In the genomic region with DNA sequence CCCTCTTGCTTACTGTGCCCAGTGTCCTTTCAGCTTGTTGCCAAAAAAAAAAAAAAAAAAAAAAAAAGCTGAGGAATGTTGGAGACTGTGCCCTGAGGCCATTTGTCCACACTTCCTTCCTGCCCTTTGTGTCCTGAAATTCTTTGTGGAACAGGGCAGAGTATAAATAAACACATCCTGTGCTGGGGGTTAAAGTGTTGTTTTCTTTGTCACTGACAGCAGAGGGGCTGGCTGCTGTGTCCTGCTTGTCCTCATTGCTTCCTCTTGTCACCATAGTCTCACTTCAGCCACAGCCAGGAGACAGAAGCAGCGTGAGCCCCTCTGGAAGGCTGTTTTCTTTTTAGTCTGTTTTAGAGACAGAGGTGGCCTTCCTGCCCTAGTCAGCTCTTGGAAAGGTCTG, we compare ENCODE assay signal across 9 mouse cellular contexts. TPM values are rescaled to one million over a fixed set of nuclear protein-coding genes. Genes with fewer than 3 reads are reported as not detected.
DNase-seq lines count a peak whose midpoint lies in the region; ATAC-seq and TF ChIP-seq lines count a peak whose summit lies in the region.
"Had no signal": no experiment of that assay in that cellular context is flagged by ENCODE, and none has a peak within 500 bp of the region (broad histone marks: within the 10 kb centered on the region; RNA-seq: fewer than 3 reads in every experiment).

No protein-coding gene starts in this region.

- H3K9ac ChIP-seq in embryonic facial prominence, embryonic 14.5 days (ENCODE audit: low read depth, low read length) = no peak overlapping the region
- no peak overlapping the region for H3K9ac ChIP-seq in lung, embryonic 16.5 days (ENCODE audit: low read length)
- no peak overlapping the region for H3K9ac ChIP-seq in midbrain, embryonic 16.5 days (ENCODE audit: low read depth, low read length)

- H3K4me3 ChIP-seq in embryonic facial prominence, embryonic 14.5 days (ENCODE audit: low read depth, low read length) = no peak overlapping the region
- no peak overlapping the region for H3K4me3 ChIP-seq in kidney, adult 2 months (ENCODE audit: insufficient read depth, low read depth, low read length)
- no peak overlapping the region for H3K4me3 ChIP-seq in lung, embryonic 16.5 days (ENCODE audit: low read length)
- no peak overlapping the region for H3K4me3 ChIP-seq in midbrain, embryonic 16.5 days (ENCODE audit: low read depth, low read length)

- H3K27me3 ChIP-seq in embryonic facial prominence, embryonic 14.5 days (replicated peaks; ENCODE audit: control insufficient read depth, insufficient read depth, low read length) = no peaks in the 10 kb centered on the region
- H3K27me3 ChIP-seq in kidney, adult 2 months (replicated peaks; ENCODE audit: control insufficient read depth, insufficient read depth, low read length) = no peaks in the 10 kb centered on the region
- no peaks in the 10 kb centered on the region for H3K27me3 ChIP-seq in lung, embryonic 16.5 days (ENCODE audit: control insufficient read depth, insufficient read depth, low read depth, low read length)
- H3K27me3 ChIP-seq in midbrain, embryonic 16.5 days (ENCODE audit: control insufficient read depth, insufficient read depth, low read depth, low read length) = no peaks in the 10 kb centered on the region

- TF ChIP-seq CTCF in kidney, adult 2 months (conservative IDR thresholded peaks at IDR 0.05; ENCODE audit: insufficient read depth, insufficient read length, low read depth, low read length) = no peak

- peak; percentile 46 for DNase-seq in adrenal gland, adult 2 months
- DNase-seq in adrenal gland, adult 18-20 months (ENCODE audit: low spot score in 2 of 2) = no peak
- DNase-seq in embryonic facial prominence, embryonic 14.5 days (ENCODE audit: low spot score) = peak; percentile 26
- peak; percentile 91 for DNase-seq in kidney, adult 2 months
- no peak for DNase-seq in natural killer cell, adult 2 months (ENCODE audit: low spot score in 2 of 2)
- DNase-seq in cerebellum, adult 8-10 months = no peak
- DNase-seq: retina, postnatal 1 day had no signal

- no peak for TF ChIP-seq POLR2A in kidney, adult 2 months (IDR thresholded peaks at IDR 0.05; ENCODE audit: low read depth, low read length)

- H3K36me3 ChIP-seq in embryonic facial prominence, embryonic 14.5 days (ENCODE audit: control insufficient read depth, insufficient read depth, low read length) = peaks cover 95% of the 10 kb centered on the region
- peaks cover 4% of the 10 kb centered on the region; the same call in 1 of the 2 replicates for H3K36me3 ChIP-seq in kidney, adult 2 months (ENCODE audit: control insufficient read depth, insufficient read depth, low read length)
- H3K36me3 ChIP-seq in lung, embryonic 16.5 days (ENCODE audit: control insufficient read depth, insufficient read depth, low read length) = peaks cover 55% of the 10 kb centered on the region
- H3K36me3 ChIP-seq in midbrain, embryonic 16.5 days (ENCODE audit: control insufficient read depth, insufficient read depth, low read length) = peaks cover 51% of the 10 kb centered on the region

- no peaks in the 10 kb centered on the region for H3K4me1 ChIP-seq in embryonic facial prominence, embryonic 14.5 days (ENCODE audit: control insufficient read depth, insufficient read depth, low read length)
- peaks cover 7% of the 10 kb centered on the region for H3K4me1 ChIP-seq in kidney, adult 2 months (ENCODE audit: control insufficient read depth, insufficient read depth, low read length)
- peaks cover 4% of the 10 kb centered on the region; the same call in 1 of the 2 replicates for H3K4me1 ChIP-seq in lung, embryonic 16.5 days (replicated peaks; ENCODE audit: control insufficient read depth, insufficient read depth, low read length)
- H3K4me1 ChIP-seq in midbrain, embryonic 16.5 days (ENCODE audit: control insufficient read depth, insufficient read depth, low read length) = no peaks in the 10 kb centered on the region

- H3K4me2 ChIP-seq in embryonic facial prominence, embryonic 14.5 days (ENCODE audit: low read depth, low read length) = no peak overlapping the region
- H3K4me2 ChIP-seq in lung, embryonic 16.5 days (ENCODE audit: low read depth, low read length) = 0 out of 2 replicates have a peak overlapping the region, but pooled peaks have one; percentile 12
- no peak overlapping the region for H3K4me2 ChIP-seq in midbrain, embryonic 16.5 days (ENCODE audit: low read length)

- H3K9me3 ChIP-seq in embryonic facial prominence, embryonic 14.5 days (ENCODE audit: control insufficient read depth, low read length) = no peaks in the 10 kb centered on the region
- no peaks in the 10 kb centered on the region for H3K9me3 ChIP-seq in lung, embryonic 16.5 days (ENCODE audit: control insufficient read depth, low read length)
- no peaks in the 10 kb centered on the region for H3K9me3 ChIP-seq in midbrain, embryonic 16.5 days (replicated peaks; ENCODE audit: control insufficient read depth, low read length, poor library complexity, severe bottlenecking)

- 6% methylated on average over 1 of the region's 1 CpGs for WGBS in embryonic facial prominence, embryonic 14.5 days
- 13% methylated on average over 1 of the region's 1 CpGs for WGBS in kidney, adult 2 months
- WGBS in lung, embryonic 16.5 days = 34% methylated on average over 1 of the region's 1 CpGs
- WGBS in midbrain, embryonic 16.5 days = 82% methylated on average over 1 of the region's 1 CpGs

- no peak for ATAC-seq in embryonic facial prominence, embryonic 14.5 days (ENCODE audit: low read depth)
- ATAC-seq in lung, embryonic 16.5 days (ENCODE audit: low read depth) = peak; percentile 91
- ATAC-seq in midbrain, embryonic 16.5 days = no peak

- H3K27ac ChIP-seq in embryonic facial prominence, embryonic 14.5 days (replicated peaks; ENCODE audit: low read depth, low read length) = peak overlapping the region; percentile 48
- peak overlapping the region; percentile 98 for H3K27ac ChIP-seq in kidney, adult 2 months (ENCODE audit: insufficient read depth, low read depth, low read length)
- peak overlapping the region; percentile 93 for H3K27ac ChIP-seq in lung, embryonic 16.5 days (ENCODE audit: low read length)
- no peak overlapping the region for H3K27ac ChIP-seq in midbrain, embryonic 16.5 days (ENCODE audit: low read length)

RNA-seq across cellular contexts. Expression of gene Gle1, which starts 9.5 kb away (rescaled TPM):
- 10 to 100 TPM; 33.0 to 33.5 TPM for total RNA-seq in adrenal gland, adult 2 months (2021)
- polyA plus RNA-seq in adrenal gland, adult 2 months (2012; rRNA removed) = 9.5 and 12.2 TPM in 2 replicates
- total RNA-seq in adrenal gland, adult 18-20 months (2021) = 10 to 100 TPM; 28.1 to 30.8 TPM
- polyA plus RNA-seq in embryonic facial prominence, embryonic 14.5 days (2014; fragmentation: Nextera tagmentation; extraction: Ambion mirVana) = 44.1 and 54.0 TPM in 2 replicates
- polyA plus RNA-seq in kidney, adult 2 months (2012; rRNA removed) = 21.1 and 25.4 TPM in 2 replicates
- 70.4 and 70.9 TPM in 2 replicates for polyA plus RNA-seq in lung, embryonic 16.5 days (2015; fragmentation: Nextera tagmentation; extraction: Ambion mirVana)
- 65.3 and 72.9 TPM in 2 replicates for polyA plus RNA-seq in midbrain, embryonic 16.5 days (2015; fragmentation: Nextera tagmentation; extraction: Ambion mirVana)

RNA-seq across cellular contexts. Expression of gene Sptan1, which starts 20.6 kb away (rescaled TPM):
- total RNA-seq in adrenal gland, adult 2 months (2021) = 100 to 1,000 TPM; 192 to 206 TPM
- 70.2 and 77.0 TPM in 2 replicates for polyA plus RNA-seq in adrenal gland, adult 2 months (2012; rRNA removed)
- total RNA-seq in adrenal gland, adult 18-20 months (2021) = 100 to 1,000 TPM; 191 to 224 TPM
- polyA plus RNA-seq in embryonic facial prominence, embryonic 14.5 days (2014; fragmentation: Nextera tagmentation; extraction: Ambion mirVana) = 149 and 159 TPM in 2 replicates
- 237 and 250 TPM in 2 replicates for polyA plus RNA-seq in kidney, adult 2 months (2012; rRNA removed)
- 98.4 and 109 TPM in 2 replicates for polyA plus RNA-seq in lung, embryonic 16.5 days (2015; fragmentation: Nextera tagmentation; extraction: Ambion mirVana)
- 240 and 243 TPM in 2 replicates for polyA plus RNA-seq in midbrain, embryonic 16.5 days (2015; fragmentation: Nextera tagmentation; extraction: Ambion mirVana)

RNA-seq across cellular contexts. Expression of gene Odf2, which starts 55.7 kb away (rescaled TPM):
- total RNA-seq in adrenal gland, adult 2 months (2021) = 10 to 100 TPM; 32.8 to 35.7 TPM
- 27.8 and 29.6 TPM in 2 replicates for polyA plus RNA-seq in adrenal gland, adult 2 months (2012; rRNA removed)
- total RNA-seq in adrenal gland, adult 18-20 months (2021) = 10 to 100 TPM; 28.2 to 36.4 TPM
- polyA plus RNA-seq in embryonic facial prominence, embryonic 14.5 days (2014; fragmentation: Nextera tagmentation; extraction: Ambion mirVana) = 35.6 and 42.4 TPM in 2 replicates
- 17.6 and 21.5 TPM in 2 replicates for polyA plus RNA-seq in kidney, adult 2 months (2012; rRNA removed)
- polyA plus RNA-seq in lung, embryonic 16.5 days (2015; fragmentation: Nextera tagmentation; extraction: Ambion mirVana) = 60.8 and 62.3 TPM in 2 replicates
- polyA plus RNA-seq in midbrain, embryonic 16.5 days (2015; fragmentation: Nextera tagmentation; extraction: Ambion mirVana) = 66.2 and 69.9 TPM in 2 replicates

Comparison
In these comparisons a context has a peak if more than half of its experiments do, and no peak if none do; other contexts are left out.
1. DNase-seq: peak in adrenal gland, adult 2 months (single experiment), embryonic facial prominence, embryonic 14.5 days (single experiment) and kidney, adult 2 months (single experiment); none in adrenal gland, adult 18-20 months (0 of 2), natural killer cell, adult 2 months (0 of 2) and cerebellum, adult 8-10 months (single experiment).